Mouse (Mus musculus): ENCODE results near the gene Baz1b. TPM values are rescaled to one million over a fixed set of nuclear protein-coding genes. Genes with fewer than 3 reads are reported as not detected.

Baz1b gene
- polyA plus RNA-seq, 1 experiment, result 22.1 TPM

- TF ChIP-seq MAX (IDR thresholded peaks at IDR 0.05; ENCODE audit: low read depth) (no peak), E2F4 (IDR thresholded peaks at IDR 0.05; ENCODE audit: insufficient read depth) (no peak), SRF (IDR thresholded peaks at IDR 0.05; ENCODE audit: control insufficient read depth, insufficient read length, low read depth) (no peak), POLR2A (IDR thresholded peaks at IDR 0.05; ENCODE audit: insufficient read length, low read depth) (no peak), POLR2AphosphoS2 (IDR thresholded peaks at IDR 0.05; ENCODE audit: insufficient read length, low read depth) (no peak), REST (IDR thresholded peaks at IDR 0.05; ENCODE audit: insufficient read depth, insufficient read length) (no peak), TCF12 (IDR thresholded peaks at IDR 0.05; ENCODE audit: insufficient read depth, poor library complexity, severe bottlenecking) (no peak), MYOD1 (IDR thresholded peaks at IDR 0.05; ENCODE audit: control insufficient read depth in 1 of 3, insufficient read length in 2 of 3, low read depth in 2 of 3) (no peak), MYOG (IDR thresholded peaks at IDR 0.05; ENCODE audit: control insufficient read depth in 1 of 3, insufficient read depth in 1 of 3, insufficient read length in 2 of 3, low read depth in 2 of 3) (no peak), USF1 (IDR thresholded peaks at IDR 0.05; ENCODE audit: low read depth) (no peak), TCF3 (IDR thresholded peaks at IDR 0.05; ENCODE audit: insufficient read length, low read depth) (no peak), CEBPB (IDR thresholded peaks at IDR 0.05; ENCODE audit: insufficient read depth, poor library complexity, severe bottlenecking) (no peak)
- Histone ChIP-seq H3K4me2 (ENCODE audit: low read depth) (no peak overlapping the region), H3K27me3 (ENCODE audit: control insufficient read depth, insufficient read depth, insufficient read length) (no peaks in the 10 kb centered on the region), H3K4me3 (no peak overlapping the region), H3K79me2 (ENCODE audit: control insufficient read depth, insufficient read depth) (no peaks in the 10 kb centered on the region), H3K36me3 (ENCODE audit: control insufficient read depth, insufficient read depth) (peaks cover 9% of the 10 kb centered on the region), H3ac (ENCODE audit: control insufficient read depth, insufficient read length) (no peak overlapping the region)
Measured at GRCm38 (mm10) chr5:135246531-135246930, 59.5 kb downstream of the Baz1b start.

GRCm38 (mm10) chr5:135247337-135247736 lies 60.3 kb downstream of the Baz1b start:
- Histone ChIP-seq H3K4me3 (no peak overlapping the region), H3K79me2 (ENCODE audit: control insufficient read depth, insufficient read depth) (no peaks in the 10 kb centered on the region), H3ac (ENCODE audit: control insufficient read depth, insufficient read length) (no peak overlapping the region), H3K36me3 (ENCODE audit: control insufficient read depth, insufficient read depth) (peaks cover 9% of the 10 kb centered on the region), H3K27me3 (ENCODE audit: control insufficient read depth, insufficient read depth, insufficient read length) (no peaks in the 10 kb centered on the region), H3K4me2 (ENCODE audit: low read depth) (no peak overlapping the region)
- peak; percentile 76 for TF ChIP-seq POLR2AphosphoS2 (IDR thresholded peaks at IDR 0.05; ENCODE audit: insufficient read length, low read depth)
- no peak for TF ChIP-seq REST (IDR thresholded peaks at IDR 0.05; ENCODE audit: insufficient read depth, insufficient read length)

- Histone ChIP-seq H3ac (ENCODE audit: control insufficient read depth, insufficient read length) (no peak overlapping the region), H3K36me3 (ENCODE audit: control insufficient read depth, insufficient read depth) (peaks cover 9% of the 10 kb centered on the region), H3K4me2 (ENCODE audit: low read depth) (no peak overlapping the region), H3K79me2 (ENCODE audit: control insufficient read depth, insufficient read depth) (no peaks in the 10 kb centered on the region), H3K27me3 (ENCODE audit: control insufficient read depth, insufficient read depth, insufficient read length) (no peaks in the 10 kb centered on the region), H3K4me3 (no peak overlapping the region)
- TF ChIP-seq TCF3 (IDR thresholded peaks at IDR 0.05; ENCODE audit: insufficient read length, low read depth), result no peak
- TF ChIP-seq POLR2AphosphoS2 (IDR thresholded peaks at IDR 0.05; ENCODE audit: insufficient read length, low read depth), result no peak
- TF ChIP-seq MYOG (IDR thresholded peaks at IDR 0.05; ENCODE audit: control insufficient read depth in 1 of 3, insufficient read depth in 1 of 3, insufficient read length in 2 of 3, low read depth in 2 of 3), result peak in 1 of 3 experiments; percentile 69
- TF ChIP-seq POLR2A (IDR thresholded peaks at IDR 0.05; ENCODE audit: insufficient read length, low read depth), result no peak
- peak in 2 of 3 experiments; percentile 68 to 73 for TF ChIP-seq MYOD1 (IDR thresholded peaks at IDR 0.05; ENCODE audit: control insufficient read depth in 1 of 3, insufficient read length in 2 of 3, low read depth in 2 of 3)
Measured at GRCm38 (mm10) chr5:135248956-135249676, 62.1 kb downstream of the Baz1b start.

DNA sequence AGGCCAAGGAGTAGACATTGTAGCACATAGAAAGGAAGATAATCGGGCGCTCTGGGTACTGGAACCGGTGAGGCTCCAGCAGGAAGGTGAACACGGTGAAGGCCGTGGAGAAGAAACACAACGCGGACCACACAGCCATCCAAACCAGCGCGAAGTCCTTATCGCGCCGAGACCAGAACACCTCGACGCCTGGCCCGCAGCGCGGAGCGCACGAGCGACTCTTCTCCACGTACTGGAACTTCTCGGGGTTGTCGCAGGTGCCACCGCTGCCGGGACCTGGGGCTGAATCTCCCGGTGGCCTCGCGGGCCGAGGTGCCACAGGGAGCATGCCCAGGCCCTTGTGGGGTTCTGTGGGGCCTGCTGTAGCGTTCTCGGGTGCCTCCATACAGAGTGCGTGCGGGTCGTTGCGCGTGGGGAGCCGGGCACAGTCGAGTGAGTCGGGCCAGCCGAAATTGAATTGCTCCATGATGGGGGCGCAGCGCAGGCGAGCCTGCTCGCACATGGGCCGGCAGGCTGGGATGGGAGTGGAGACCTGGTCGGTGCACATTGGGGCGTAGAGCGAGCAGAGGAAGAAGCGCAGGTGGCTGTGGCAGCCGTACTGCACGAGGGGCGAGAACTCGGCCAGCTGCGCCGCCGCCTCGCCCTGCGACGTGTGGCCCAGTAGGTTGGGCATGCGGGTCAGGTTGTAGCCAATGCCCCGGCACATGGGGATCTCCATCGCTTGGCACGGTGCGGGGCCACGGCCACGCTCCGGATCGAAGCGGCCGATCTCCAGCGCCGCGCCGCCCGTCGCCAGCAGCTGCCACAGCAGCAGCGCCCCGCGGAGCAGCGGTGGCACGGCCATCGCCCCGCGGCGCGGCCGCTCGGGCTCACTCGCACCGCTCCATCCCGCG lies 63.4 kb downstream of the Baz1b start:
- Histone ChIP-seq H3K27me3 (ENCODE audit: control insufficient read depth, insufficient read depth, insufficient read length) (no peaks in the 10 kb centered on the region), H3K36me3 (ENCODE audit: control insufficient read depth, insufficient read depth) (peaks cover 2% of the 10 kb centered on the region), H3ac (ENCODE audit: control insufficient read depth, insufficient read length) (peak overlapping the region; percentile 77), H3K4me2 (ENCODE audit: low read depth) (peak overlapping the region; percentile 75), H3K79me2 (ENCODE audit: control insufficient read depth, insufficient read depth) (no peaks in the 10 kb centered on the region), H3K4me3 (no peak overlapping the region)
- TF ChIP-seq MYOD1 (IDR thresholded peaks at IDR 0.05; ENCODE audit: control insufficient read depth in 1 of 3, insufficient read length in 2 of 3, low read depth in 2 of 3) (peak in 2 of 3 experiments; percentile 7 to 23), SRF (IDR thresholded peaks at IDR 0.05; ENCODE audit: control insufficient read depth, insufficient read length, low read depth) (no peak)

DNA sequence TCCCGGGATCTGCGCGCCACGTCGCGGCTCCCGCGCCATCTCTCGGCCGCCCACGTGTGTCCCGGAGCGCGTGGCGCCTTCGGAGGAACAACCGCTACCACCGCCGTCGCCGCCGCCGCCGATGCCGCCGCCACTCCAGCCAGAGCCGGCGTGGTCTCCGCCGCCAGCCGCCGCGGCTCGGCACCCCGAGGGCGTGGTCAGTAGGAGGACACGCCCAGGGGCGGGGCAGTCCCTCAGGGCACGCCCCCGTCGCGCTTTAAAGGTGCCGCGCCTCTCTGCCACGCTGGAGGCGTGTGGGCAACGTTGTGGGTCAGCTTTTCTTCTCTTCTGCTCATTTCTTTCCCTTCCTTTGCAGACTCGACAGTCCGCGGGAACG lies 64.0 kb downstream of the Baz1b start, which contains the start of gene Fzd9:
Gene Fzd9, minus strand, starts transcription at position 152 of the 376 bp plus-strand sequence.
- Histone ChIP-seq H3ac (ENCODE audit: control insufficient read depth, insufficient read length) (peak within 1 kb of the TSS; percentile 77), H3K79me2 (ENCODE audit: control insufficient read depth, insufficient read depth) (no peaks in the 10 kb centered on the region), H3K4me3 (no peak within 1 kb of the TSS), H3K27me3 (ENCODE audit: control insufficient read depth, insufficient read depth, insufficient read length) (no peaks in the 10 kb centered on the region), H3K36me3 (ENCODE audit: control insufficient read depth, insufficient read depth) (peaks cover 2% of the 10 kb centered on the region), H3K4me2 (ENCODE audit: low read depth) (peak within 1 kb of the TSS; percentile 75)
- peak; percentile 33 for TF ChIP-seq SRF (IDR thresholded peaks at IDR 0.05; ENCODE audit: control insufficient read depth, insufficient read length, low read depth)
- TF ChIP-seq MYOG (IDR thresholded peaks at IDR 0.05; ENCODE audit: control insufficient read depth in 1 of 3, insufficient read depth in 1 of 3, insufficient read length in 2 of 3, low read depth in 2 of 3), result no peak
- TF ChIP-seq USF1 (IDR thresholded peaks at IDR 0.05; ENCODE audit: low read depth), result no peak
- TF ChIP-seq MYOD1 (IDR thresholded peaks at IDR 0.05; ENCODE audit: control insufficient read depth in 1 of 3, insufficient read length in 2 of 3, low read depth in 2 of 3), result no peak
- no peak for TF ChIP-seq TCF3 (IDR thresholded peaks at IDR 0.05; ENCODE audit: insufficient read length, low read depth)
- TF ChIP-seq CEBPB (IDR thresholded peaks at IDR 0.05; ENCODE audit: insufficient read depth, poor library complexity, severe bottlenecking), result no peak
- TF ChIP-seq TCF12 (IDR thresholded peaks at IDR 0.05; ENCODE audit: insufficient read depth, poor library complexity, severe bottlenecking), result no peak
- TF ChIP-seq REST (IDR thresholded peaks at IDR 0.05; ENCODE audit: insufficient read depth, insufficient read length), result no peak
- no peak for TF ChIP-seq E2F4 (IDR thresholded peaks at IDR 0.05; ENCODE audit: insufficient read depth)
- TF ChIP-seq POLR2A (IDR thresholded peaks at IDR 0.05; ENCODE audit: insufficient read length, low read depth), result peak; percentile 90
- peak; percentile 75 for TF ChIP-seq POLR2AphosphoS2 (IDR thresholded peaks at IDR 0.05; ENCODE audit: insufficient read length, low read depth)

All from myocyte (in vitro differentiated cells).